Mouse (Mus musculus) olfactory bulb, adult 2 months (tissue): ENCODE results near the gene Gpr155. TPM values are rescaled to one million over a fixed set of nuclear protein-coding genes. Genes with fewer than 3 reads are reported as not detected.

Experiments used
- H3K27ac ChIP-seq: fragments of 200-500 bp; 2 replicates; pipeline ENCODE4 v1.5.1; 2012; ENCODE audit warnings: low read depth, low read length; ENCODE audit not compliant: insufficient read depth
- H3K4me1 ChIP-seq: fragments of 200-500 bp; 2 replicates; pipeline ENCODE4 v1.6.1; 2012; ENCODE audit warnings: low read length; ENCODE audit not compliant: control insufficient read depth, insufficient read depth
- H3K4me3 ChIP-seq: fragments of 200-500 bp; 2 replicates; pipeline ENCODE4 v1.5.1; 2012; ENCODE audit warnings: mild to moderate bottlenecking, low read depth, low read length, moderate library complexity; ENCODE audit not compliant: insufficient read depth
- CTCF ChIP-seq: fragments of 200-500 bp; IDR thresholded peaks from 2 replicates; pipeline ENCODE4 v1.5.1; 2012; ENCODE audit warnings: low read depth, mild to moderate bottlenecking, low read length, moderate library complexity; ENCODE audit not compliant: insufficient read depth
- POLR2A ChIP-seq: fragments of 200-500 bp; IDR thresholded peaks from 2 replicates; pipeline ENCODE4 v1.6.1; 2012; ENCODE audit warnings: mild to moderate bottlenecking, low read depth, low read length, moderate library complexity; ENCODE audit not compliant: insufficient read depth
- WGBS: fragments of 180-500 bp; shearing (Covaris S2); methylation state at CpG from one replicate; pipeline ENCODE4 v1.1.7; 2018; 5-methylcytosine and 5-hydroxymethylcytosine counted together
- polyA plus RNA-seq: library from polyadenylated mRNA; stranded (reverse); fragments of >200 nt; gene quantifications from 2 replicates; pipeline ENCODE4 v1.2.4, GENCODE M21; 2012; ENCODE audit warnings: low replicate concordance; ENCODE audit not compliant: missing spikeins, insufficient read depth, insufficient read length

Gene Gpr155
- polyA plus RNA-seq, 1 experiment, result not detected

DNA sequence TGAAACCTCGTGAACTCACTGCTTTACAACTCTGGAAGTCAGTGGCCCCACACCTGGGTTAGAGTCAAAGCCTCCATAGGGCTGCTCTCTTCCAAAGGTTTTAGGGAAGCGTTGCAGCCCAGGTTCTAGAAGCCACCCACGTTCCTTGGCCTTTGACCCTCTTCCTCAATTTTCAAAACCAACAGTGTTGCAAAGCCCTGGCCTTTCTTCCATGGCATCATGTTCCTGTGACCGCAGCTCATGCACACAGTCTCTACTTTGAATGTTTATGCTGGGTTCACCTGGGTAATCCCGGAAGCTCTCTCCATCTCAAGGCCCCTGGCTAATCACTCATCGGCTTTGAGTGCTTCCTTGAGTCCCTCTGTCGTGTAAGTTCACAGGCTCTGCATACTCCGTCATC is 9.1 kb upstream of the Gpr155 start:
- Histone ChIP-seq H3K27ac (no peak overlapping the region), H3K4me1 (no peaks in the 10 kb centered on the region), H3K4me3 (no peak overlapping the region)
- WGBS, result 88% methylated on average over 8 of the region's 8 CpGs
- TF ChIP-seq CTCF (no peak), POLR2A (no peak)

DNA sequence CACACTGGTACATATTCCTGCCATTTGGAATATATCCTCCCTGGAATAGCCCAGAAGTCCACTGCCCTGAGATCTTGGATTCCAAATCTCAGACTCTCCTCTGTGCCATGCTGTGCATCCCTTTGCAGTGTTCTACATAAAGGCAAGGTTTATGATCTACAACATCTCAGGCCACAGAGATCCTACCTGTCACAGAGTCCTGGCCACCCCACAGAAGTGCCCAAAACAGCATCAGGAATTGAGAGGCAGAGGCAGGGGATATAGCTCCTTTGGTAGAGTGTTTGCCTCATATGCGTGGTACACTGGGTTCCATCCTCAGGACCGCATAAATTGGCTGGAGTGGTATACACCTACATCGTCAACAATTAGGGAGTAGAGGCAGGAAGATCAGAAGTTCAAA is 8.1 kb upstream of the Gpr155 start:
- H3K4me1 ChIP-seq, result no peaks in the 10 kb centered on the region
- no peak overlapping the region for H3K27ac ChIP-seq
- no peak overlapping the region for H3K4me3 ChIP-seq
- WGBS, result 92% methylated on average over 3 of the region's 3 CpGs
- TF ChIP-seq POLR2A (no peak), CTCF (no peak)

DNA sequence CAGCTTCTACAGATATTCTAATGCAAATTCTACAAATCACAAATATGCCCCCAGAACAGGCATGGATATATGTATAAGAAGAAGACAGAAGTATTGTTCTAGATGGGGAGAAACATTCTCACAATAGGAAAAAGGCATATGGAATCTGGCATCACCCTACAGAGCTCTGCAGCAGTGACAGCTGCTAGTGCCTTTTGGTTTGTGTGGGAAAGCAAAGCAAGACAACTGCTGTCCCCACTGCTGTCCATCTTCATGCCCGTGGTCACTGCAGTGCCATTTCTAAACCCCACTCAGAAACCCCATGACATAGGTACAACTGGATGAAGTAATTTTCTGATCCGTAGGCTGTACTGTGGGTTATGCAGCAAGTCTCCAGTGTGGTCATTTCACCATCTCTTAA is 6.4 kb upstream of the Gpr155 start:
- WGBS, result 94% methylated on average over 2 of the region's 2 CpGs
- no peak for TF ChIP-seq CTCF
- no peak for TF ChIP-seq POLR2A
- H3K4me1 ChIP-seq, result no peaks in the 10 kb centered on the region
- H3K4me3 ChIP-seq, result no peak overlapping the region
- no peak overlapping the region for H3K27ac ChIP-seq

DNA sequence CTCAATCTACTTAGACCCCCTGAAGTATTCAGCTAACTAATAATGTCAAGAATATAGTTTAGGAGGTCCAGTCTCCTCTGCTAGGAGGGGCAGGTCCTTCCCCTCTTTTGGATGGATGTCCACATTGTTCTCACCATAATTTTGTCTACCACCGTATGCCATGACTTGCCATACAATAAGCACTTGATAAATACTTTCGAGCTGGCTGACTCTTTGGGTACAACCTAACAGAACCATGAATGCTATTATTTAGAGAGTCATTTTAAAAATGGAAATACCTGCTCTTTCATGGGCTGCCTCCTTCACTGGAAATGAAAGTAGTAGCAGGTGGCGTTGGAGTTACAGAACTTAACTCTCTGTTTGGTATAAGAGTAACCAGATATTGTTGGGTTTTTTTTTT is 3.6 kb upstream of the Gpr155 start:
- Histone ChIP-seq H3K4me1 (no peaks in the 10 kb centered on the region), H3K4me3 (no peak overlapping the region), H3K27ac (no peak overlapping the region)
- TF ChIP-seq POLR2A (no peak), CTCF (no peak)
- 95% methylated on average over 3 of the region's 3 CpGs for WGBS

DNA sequence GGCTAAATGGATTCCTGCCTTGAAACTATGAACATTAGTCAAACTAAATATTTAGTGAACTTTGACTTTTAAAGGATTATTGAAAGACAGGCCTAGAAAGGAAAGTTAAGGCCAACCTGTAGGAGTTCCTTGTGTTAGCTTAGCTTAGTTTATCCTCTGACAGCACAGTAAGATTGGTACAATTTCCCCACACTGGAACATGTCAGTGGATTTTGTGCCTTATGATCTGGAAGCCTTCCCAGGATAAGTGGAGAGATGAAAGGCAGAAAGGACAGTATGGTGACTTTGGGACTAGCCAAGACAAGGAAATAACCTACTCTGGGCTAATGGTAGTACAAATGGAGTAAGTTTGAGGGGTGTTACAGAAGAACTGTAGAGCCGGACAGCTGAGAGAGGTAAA is 1.4 kb upstream of the Gpr155 start:
- no peak for TF ChIP-seq POLR2A
- no peak for TF ChIP-seq CTCF
- H3K4me3 ChIP-seq, result no peak overlapping the region
- 91% methylated on average over 1 of the region's 1 CpGs for WGBS

DNA sequence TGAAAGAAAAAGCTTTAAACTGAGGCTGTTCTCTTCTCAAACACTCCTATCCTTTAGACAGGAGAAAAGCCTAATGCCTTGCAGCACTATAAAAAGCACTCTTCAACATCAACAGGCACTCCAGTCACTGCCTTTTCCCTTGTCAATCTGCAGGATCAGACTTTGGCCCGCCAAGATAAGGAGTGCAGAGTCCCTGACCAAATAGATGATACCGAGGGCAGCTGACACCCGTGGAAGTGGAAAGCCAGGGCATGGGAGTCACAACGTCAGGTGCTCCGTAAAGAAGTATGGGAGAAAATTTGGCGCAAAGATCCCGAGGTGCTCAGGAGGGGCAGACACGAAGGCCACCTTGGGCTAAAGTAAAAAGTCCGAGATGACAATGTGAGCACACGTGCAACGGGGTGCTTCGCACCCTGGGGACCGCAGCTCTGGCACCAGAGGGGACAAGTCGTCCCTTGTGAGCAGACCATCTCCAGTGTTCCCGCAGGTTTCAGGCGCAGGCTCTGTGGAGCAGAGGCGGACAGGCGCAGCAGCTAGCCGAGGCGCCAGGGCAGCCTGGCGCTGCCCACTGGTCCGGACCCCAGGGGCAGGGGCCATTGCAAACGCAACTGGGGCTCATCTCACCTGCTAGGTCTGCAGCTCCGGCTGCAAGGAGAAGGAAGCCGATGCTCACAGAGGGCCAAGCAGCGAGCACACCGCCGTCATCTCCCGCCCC is 574 bp downstream of the Gpr155 start:
- H3K27ac ChIP-seq, result no peak overlapping the region
- TF ChIP-seq CTCF (no peak), POLR2A (no peak)
- under 1% methylated on average over 29 of the region's 29 CpGs for WGBS

More for the DNA sequence above, 1.4 kb upstream of the Gpr155 start:
- no peak overlapping the region for H3K27ac ChIP-seq
- no peaks in the 10 kb centered on the region for H3K4me1 ChIP-seq

DNA sequence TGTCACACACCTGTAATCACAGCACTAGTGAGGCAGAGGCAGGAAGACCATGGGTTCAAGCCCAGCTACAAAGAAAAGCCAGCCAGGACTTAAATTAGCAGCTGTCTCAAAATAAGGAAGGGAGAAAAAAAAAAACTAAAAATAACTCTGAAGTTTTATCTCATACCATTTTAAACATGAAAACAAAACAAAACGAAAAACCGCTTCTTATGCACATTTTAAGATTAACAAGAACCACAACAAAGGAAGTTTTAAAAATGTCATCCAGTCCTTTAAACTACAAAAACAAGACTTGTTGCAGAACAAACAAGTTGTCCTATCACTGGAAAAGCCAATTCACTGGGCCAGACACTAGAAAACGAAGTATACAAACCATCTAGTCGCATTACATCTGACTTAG is 1.2 kb downstream of the Gpr155 start:
- TF ChIP-seq CTCF (no peak), POLR2A (no peak)
- WGBS, result 58% methylated on average over 4 of the region's 4 CpGs
- H3K27ac ChIP-seq, result no peak overlapping the region
- peaks cover 3% of the 10 kb centered on the region; the same call in 1 of the 2 replicates for H3K4me1 ChIP-seq
- no peak overlapping the region for H3K4me3 ChIP-seq

More for the DNA sequence above, 574 bp downstream of the Gpr155 start:
- Histone ChIP-seq H3K4me3 (peak overlapping the region; percentile 53), H3K4me1 (peaks cover 3% of the 10 kb centered on the region; the same call in 1 of the 2 replicates)

DNA sequence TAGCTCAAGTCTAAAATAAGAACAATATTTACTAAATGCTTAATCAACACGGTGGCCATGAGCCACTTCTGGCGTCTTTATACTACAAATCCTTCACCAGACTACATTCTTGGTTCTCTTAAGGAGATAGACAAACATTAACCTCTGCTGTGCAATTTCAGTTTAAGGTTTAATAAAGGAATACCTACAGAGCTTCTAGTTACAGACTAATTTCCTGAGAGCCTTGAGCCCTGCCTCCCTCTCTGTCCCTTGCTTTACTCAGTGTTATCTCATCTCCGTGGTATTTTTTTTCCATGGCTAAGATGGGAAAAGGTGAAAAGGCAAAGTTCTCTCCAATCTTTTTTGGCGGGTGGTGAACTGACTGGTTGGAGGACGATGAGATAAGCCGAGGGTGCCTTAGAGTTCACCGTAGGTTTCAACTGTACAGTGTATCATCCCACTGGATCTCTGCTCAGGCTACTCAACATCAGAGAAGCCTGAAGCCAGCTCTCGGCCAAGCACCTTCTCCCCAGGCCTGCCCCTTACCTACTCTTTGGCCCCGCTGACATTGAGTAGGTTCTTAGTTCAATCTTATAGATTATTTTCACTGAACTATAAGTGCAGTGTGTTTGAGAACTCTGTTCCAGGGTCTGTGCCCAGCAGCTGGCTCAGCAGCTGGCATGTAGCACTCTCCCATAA is 5.9 kb downstream of the Gpr155 start:
- no peak for TF ChIP-seq POLR2A
- no peak for TF ChIP-seq CTCF
- 89% methylated on average over 9 of the region's 9 CpGs for WGBS
- Histone ChIP-seq H3K4me1 (peaks cover 6% of the 10 kb centered on the region; the same call in 1 of the 2 replicates), H3K4me3 (no peak overlapping the region), H3K27ac (no peak overlapping the region)

DNA sequence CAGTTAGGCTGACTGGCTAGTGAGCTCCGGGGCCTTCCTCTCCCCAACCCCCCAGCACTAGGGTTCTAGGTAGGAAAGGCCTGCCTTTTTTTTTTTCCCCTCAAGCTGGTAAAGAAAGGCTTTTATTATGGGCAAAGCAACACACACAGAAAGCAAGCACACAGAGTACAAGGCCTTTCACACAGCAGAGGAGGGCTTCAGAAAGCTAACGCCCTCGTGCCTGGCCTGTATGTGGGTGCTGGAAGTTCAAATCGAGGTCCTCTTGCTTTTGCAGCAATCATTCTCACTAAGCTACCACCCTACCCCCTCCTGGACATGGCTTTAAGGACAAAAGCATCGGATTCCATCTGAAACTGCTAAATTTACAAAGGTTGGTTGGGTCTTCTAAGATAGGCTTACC is 6.7 kb downstream of the Gpr155 start:
- 62% methylated on average over 5 of the region's 5 CpGs for WGBS
- H3K27ac ChIP-seq, result peak overlapping the region; percentile 58; the same call in 1 of the 2 replicates

More for the DNA sequence above, 6.7 kb downstream of the Gpr155 start:
- H3K4me1 ChIP-seq, result peaks cover 6% of the 10 kb centered on the region; the same call in 1 of the 2 replicates
- no peak overlapping the region for H3K4me3 ChIP-seq
- TF ChIP-seq POLR2A, result no peak
- TF ChIP-seq CTCF, result no peak
